Mouse (Mus musculus): ENCODE results near the gene Serhl. TPM values are rescaled to one million over a fixed set of nuclear protein-coding genes. Genes with fewer than 3 reads are reported as not detected.
A peak's percentile ranks its signal among the peaks of the same experiment; 100 is the strongest.

Serhl gene
- total and polyA plus RNA-seq, 3 experiments, result 36.8 to 82.7 (median 41.0) TPM

- intact Hi-C loops (cut with DNase I), result loop anchor here (1.0 to 10.0 kb wide), 2 partner anchors 50 to 357 kb away; partner anchors contain the start of gene Ttll1
- H3K4me3 ChIP-seq, result no peak overlapping the region
- no peaks in the 10 kb centered on the region for H3K36me3 ChIP-seq (ENCODE audit: control insufficient read depth, insufficient read depth, low read length)
- TF ChIP-seq CTCF (IDR thresholded peaks at IDR 0.05) (no peak), POLR2A (IDR thresholded peaks at IDR 0.05; ENCODE audit: insufficient read depth, low read depth, low read length) (no peak), EP300 (IDR thresholded peaks at IDR 0.05; ENCODE audit: insufficient read depth, low read depth, low read length) (no peak)
- no peak for DNase-seq
- H3K4me1 ChIP-seq (ENCODE audit: control insufficient read depth, insufficient read depth, low read length), result no peaks in the 10 kb centered on the region; the same call in 1 of the 2 replicates
- H3K79me2 ChIP-seq (replicated peaks; ENCODE audit: control insufficient read depth, insufficient read depth, low read length), result no peaks in the 10 kb centered on the region
- WGBS, result 97% methylated on average over 6 of the region's 6 CpGs
- H3K9ac ChIP-seq (ENCODE audit: low read depth, low read length), result no peak overlapping the region
- no peak overlapping the region; the same call in 1 of the 2 replicates for H3K27ac ChIP-seq
- H3K27me3 ChIP-seq (ENCODE audit: control insufficient read depth, insufficient read depth, low read length), result no peaks in the 10 kb centered on the region
Measured at GRCm38 (mm10) chr15:83157667-83158064, 68.4 kb downstream of the Serhl start.

- Histone ChIP-seq H3K27ac (no peak overlapping the region), H3K4me1 (ENCODE audit: control insufficient read depth, insufficient read depth, low read length) (peaks cover 2% of the 10 kb centered on the region), H3K4me3 (no peak overlapping the region), H3K79me2 (replicated peaks; ENCODE audit: control insufficient read depth, insufficient read depth, low read length) (no peaks in the 10 kb centered on the region), H3K9ac (ENCODE audit: low read depth, low read length) (no peak overlapping the region), H3K36me3 (ENCODE audit: control insufficient read depth, insufficient read depth, low read length) (no peaks in the 10 kb centered on the region), H3K27me3 (ENCODE audit: control insufficient read depth, insufficient read depth, low read length) (no peaks in the 10 kb centered on the region)
- DNase-seq, result no peak
- intact Hi-C loops (cut with DNase I), result loop anchor here (10.0 kb wide), 1 partner anchor 356 kb away; the partner anchor contains the start of gene Ttll1
- 90% methylated on average over 7 of the region's 7 CpGs for WGBS
- TF ChIP-seq EP300 (IDR thresholded peaks at IDR 0.05; ENCODE audit: insufficient read depth, low read depth, low read length), result no peak
- TF ChIP-seq CTCF (IDR thresholded peaks at IDR 0.05), result no peak
- no peak for TF ChIP-seq POLR2A (IDR thresholded peaks at IDR 0.05; ENCODE audit: insufficient read depth, low read depth, low read length)
Measured at GRCm38 (mm10) chr15:83158587-83159160, 69.4 kb downstream of the Serhl start.

- Histone ChIP-seq H3K79me2 (replicated peaks; ENCODE audit: control insufficient read depth, insufficient read depth, low read length) (no peaks in the 10 kb centered on the region), H3K9ac (ENCODE audit: low read depth, low read length) (no peak overlapping the region), H3K27ac (no peak overlapping the region), H3K4me1 (ENCODE audit: control insufficient read depth, insufficient read depth, low read length) (peaks cover 3% of the 10 kb centered on the region), H3K4me3 (no peak overlapping the region), H3K27me3 (ENCODE audit: control insufficient read depth, insufficient read depth, low read length) (no peaks in the 10 kb centered on the region), H3K36me3 (ENCODE audit: control insufficient read depth, insufficient read depth, low read length) (no peaks in the 10 kb centered on the region)
- DNase-seq, result peak; percentile 33 to 45
- intact Hi-C loops (cut with DNase I), result loop anchor here (10.0 kb wide), 1 partner anchor 355 kb away; the partner anchor contains the start of gene Ttll1
- no peak for TF ChIP-seq CTCF (IDR thresholded peaks at IDR 0.05)
- no peak for TF ChIP-seq EP300 (IDR thresholded peaks at IDR 0.05; ENCODE audit: insufficient read depth, low read depth, low read length)
- TF ChIP-seq POLR2A (IDR thresholded peaks at IDR 0.05; ENCODE audit: insufficient read depth, low read depth, low read length), result no peak
- WGBS, result 64% methylated on average over 9 of the region's 9 CpGs
Measured at GRCm38 (mm10) chr15:83159823-83160222, 70.5 kb downstream of the Serhl start.

GRCm38 (mm10) chr15:83160561-83160960 is 71.3 kb downstream of the Serhl start:
- no peak overlapping the region for H3K4me3 ChIP-seq
- DNase-seq, result no peak
- peaks cover 6% of the 10 kb centered on the region for H3K4me1 ChIP-seq (ENCODE audit: control insufficient read depth, insufficient read depth, low read length)
- no peaks in the 10 kb centered on the region for H3K27me3 ChIP-seq (ENCODE audit: control insufficient read depth, insufficient read depth, low read length)
- 89% methylated on average over 4 of the region's 4 CpGs for WGBS
- peak overlapping the region; percentile 33 for H3K27ac ChIP-seq
- no peaks in the 10 kb centered on the region for H3K79me2 ChIP-seq (replicated peaks; ENCODE audit: control insufficient read depth, insufficient read depth, low read length)
- intact Hi-C loops (cut with DNase I), result no loop called here
- H3K36me3 ChIP-seq (ENCODE audit: control insufficient read depth, insufficient read depth, low read length), result peaks cover under 1% of the 10 kb centered on the region; the same call in 1 of the 2 replicates
- TF ChIP-seq POLR2A (IDR thresholded peaks at IDR 0.05; ENCODE audit: insufficient read depth, low read depth, low read length) (no peak), CTCF (IDR thresholded peaks at IDR 0.05) (no peak), EP300 (IDR thresholded peaks at IDR 0.05; ENCODE audit: insufficient read depth, low read depth, low read length) (no peak)
- H3K9ac ChIP-seq (ENCODE audit: low read depth, low read length), result no peak overlapping the region

GRCm38 (mm10) chr15:83161062-83161748 is 71.9 kb downstream of the Serhl start:
- H3K4me3 ChIP-seq, result no peak overlapping the region
- TF ChIP-seq EP300 (IDR thresholded peaks at IDR 0.05; ENCODE audit: insufficient read depth, low read depth, low read length), result no peak
- no peak for TF ChIP-seq CTCF (IDR thresholded peaks at IDR 0.05)
- TF ChIP-seq POLR2A (IDR thresholded peaks at IDR 0.05; ENCODE audit: insufficient read depth, low read depth, low read length), result no peak
- no peaks in the 10 kb centered on the region for H3K79me2 ChIP-seq (replicated peaks; ENCODE audit: control insufficient read depth, insufficient read depth, low read length)
- intact Hi-C loops (cut with DNase I), result no loop called here
- no peak overlapping the region for H3K9ac ChIP-seq (ENCODE audit: low read depth, low read length)
- no peaks in the 10 kb centered on the region for H3K27me3 ChIP-seq (ENCODE audit: control insufficient read depth, insufficient read depth, low read length)
- peaks cover 3% of the 10 kb centered on the region for H3K36me3 ChIP-seq (ENCODE audit: control insufficient read depth, insufficient read depth, low read length)
- WGBS, result 69% methylated on average over 10 of the region's 10 CpGs
- peak; percentile 40 to 46 for DNase-seq
- peak overlapping the region; percentile 33 for H3K27ac ChIP-seq
- H3K4me1 ChIP-seq (ENCODE audit: control insufficient read depth, insufficient read depth, low read length), result peaks cover 10% of the 10 kb centered on the region

- Histone ChIP-seq H3K27ac (no peak overlapping the region; the same call in 1 of the 2 replicates), H3K4me3 (no peak overlapping the region), H3K9ac (ENCODE audit: low read depth, low read length) (no peak overlapping the region), H3K36me3 (ENCODE audit: control insufficient read depth, insufficient read depth, low read length) (peaks cover 3% of the 10 kb centered on the region), H3K4me1 (ENCODE audit: control insufficient read depth, insufficient read depth, low read length) (peaks cover 17% of the 10 kb centered on the region), H3K79me2 (replicated peaks; ENCODE audit: control insufficient read depth, insufficient read depth, low read length) (no peaks in the 10 kb centered on the region), H3K27me3 (ENCODE audit: control insufficient read depth, insufficient read depth, low read length) (no peaks in the 10 kb centered on the region)
- intact Hi-C loops (cut with DNase I), result no loop called here
- TF ChIP-seq POLR2A (IDR thresholded peaks at IDR 0.05; ENCODE audit: insufficient read depth, low read depth, low read length) (no peak), EP300 (IDR thresholded peaks at IDR 0.05; ENCODE audit: insufficient read depth, low read depth, low read length) (no peak), CTCF (IDR thresholded peaks at IDR 0.05) (no peak)
- no peak for DNase-seq
- 99% methylated on average over 4 of the region's 4 CpGs for WGBS
Measured at GRCm38 (mm10) chr15:83162001-83162400, 72.7 kb downstream of the Serhl start.

Measured in heart, adult 2 months (tissue).